Mouse (Mus musculus): ENCODE measurements around the gene Klf15. TPM values are rescaled to one million over a fixed set of nuclear protein-coding genes. Genes with fewer than 3 reads are reported as not detected.

The Klf15 gene
- polyA plus RNA-seq, 1 experiment from 2014 or later = 5.3 TPM

DNA sequence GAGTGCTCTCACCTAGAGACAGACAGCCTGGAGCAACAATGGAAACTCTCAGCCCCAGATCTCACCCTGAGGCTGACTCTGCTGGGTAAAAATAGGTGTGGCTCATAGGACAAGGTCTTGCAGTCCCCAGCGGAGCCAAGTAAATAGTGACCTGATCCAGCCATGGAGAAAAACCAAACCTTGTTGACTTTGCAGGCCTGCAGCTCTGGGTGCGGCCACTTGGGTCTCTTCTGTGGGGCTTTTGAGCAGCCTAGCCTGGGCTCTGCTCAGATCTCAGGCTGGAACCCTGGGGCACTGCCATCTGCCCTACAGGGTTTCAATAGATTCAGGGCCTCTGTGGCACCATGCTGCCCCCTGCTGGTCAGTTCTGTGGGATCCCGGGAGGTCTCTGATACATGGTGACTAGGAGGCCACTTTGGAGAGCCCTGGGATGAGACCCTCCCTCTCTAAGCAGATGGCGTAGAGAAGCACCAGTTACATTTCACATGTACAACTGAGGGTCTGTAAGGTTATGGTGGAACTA lies 52.6 kb downstream of the Klf15 start:
- H3K36me3 ChIP-seq = no peaks in the 10 kb centered on the region
- no peaks in the 10 kb centered on the region for H3K27me3 ChIP-seq
- no peaks in the 10 kb centered on the region for H3K4me1 ChIP-seq
- no peak overlapping the region for H3K9ac ChIP-seq (replicated peaks)
- no peaks in the 10 kb centered on the region for H3K9me3 ChIP-seq
- H3K4me3 ChIP-seq = no peak overlapping the region
- no peak overlapping the region for H3K27ac ChIP-seq (replicated peaks)
- WGBS = 44% methylated on average over 4 of the region's 4 CpGs
- peak; percentile 63 for ATAC-seq (ENCODE audit: low FRiP score, low read depth)
- H3K4me2 ChIP-seq (replicated peaks) = no peak overlapping the region

DNA sequence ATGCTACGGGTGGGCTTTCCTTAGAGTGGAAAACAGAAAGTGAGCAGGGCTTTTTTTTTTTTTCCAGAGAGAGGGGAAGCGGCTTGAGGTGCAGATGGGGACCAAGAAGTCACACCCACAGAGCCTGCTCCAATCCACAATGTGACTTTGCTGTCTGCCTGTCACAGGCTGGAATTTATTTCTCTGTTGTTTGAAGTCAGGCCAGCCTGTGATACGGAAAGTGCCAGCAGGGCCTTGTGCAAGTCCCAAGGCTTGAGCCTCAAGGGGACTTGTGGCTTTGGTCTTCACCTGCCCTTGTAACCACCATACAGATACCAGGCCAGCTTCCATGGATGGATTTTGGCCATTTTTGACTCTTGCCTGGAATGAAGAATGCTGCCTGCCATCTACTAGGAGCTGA lies 56.5 kb downstream of the Klf15 start:
- H3K4me3 ChIP-seq = no peak overlapping the region
- no peak overlapping the region for H3K9ac ChIP-seq (replicated peaks)
- H3K4me2 ChIP-seq (replicated peaks) = no peak overlapping the region
- 80% methylated on average over 3 of the region's 3 CpGs for WGBS
- no peaks in the 10 kb centered on the region for H3K9me3 ChIP-seq
- ATAC-seq (ENCODE audit: low FRiP score, low read depth) = no peak
- H3K27ac ChIP-seq (replicated peaks) = no peak overlapping the region
- no peaks in the 10 kb centered on the region for H3K36me3 ChIP-seq
- no peaks in the 10 kb centered on the region for H3K4me1 ChIP-seq
- no peaks in the 10 kb centered on the region for H3K27me3 ChIP-seq

DNA sequence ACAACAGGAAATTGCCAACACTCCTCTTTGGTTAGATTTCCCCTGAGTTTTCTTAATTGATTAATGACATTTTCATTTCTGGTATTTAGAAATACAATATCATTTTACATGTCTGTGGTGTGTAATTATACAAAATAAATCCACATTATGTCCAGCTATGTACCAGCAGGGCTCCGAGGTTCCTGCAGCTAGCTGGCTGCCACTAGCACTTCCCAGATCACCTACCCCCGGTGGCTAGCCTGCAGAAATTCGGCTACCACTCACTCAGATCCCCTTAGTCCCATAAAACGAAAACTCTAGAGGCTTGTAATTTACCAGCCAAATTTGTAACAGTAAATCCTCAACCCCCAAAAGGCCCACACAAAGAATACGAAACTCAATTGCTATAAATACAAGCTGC lies 57.0 kb downstream of the Klf15 start:
- 65% methylated on average over 5 of the region's 5 CpGs for WGBS
- Histone ChIP-seq H3K27ac (replicated peaks) (no peak overlapping the region), H3K36me3 (no peaks in the 10 kb centered on the region), H3K4me2 (replicated peaks) (no peak overlapping the region), H3K4me3 (no peak overlapping the region), H3K4me1 (no peaks in the 10 kb centered on the region), H3K9ac (replicated peaks) (no peak overlapping the region), H3K27me3 (no peaks in the 10 kb centered on the region), H3K9me3 (no peaks in the 10 kb centered on the region)
- no peak for ATAC-seq (ENCODE audit: low FRiP score, low read depth)

Other genes starting within 250 kb of the Klf15 start
- gene Vmn1r53, start 238.1 kb upstream of the Klf15 start, polyA plus RNA-seq (2016; fragmentation: Nextera tagmentation; extraction: Ambion mirVana) = not detected in 2 replicates
- not detected in 2 replicates for gene Vmn1r54, start 216.3 kb upstream of the Klf15 start, polyA plus RNA-seq (2016; fragmentation: Nextera tagmentation; extraction: Ambion mirVana)
- not detected in 2 replicates for gene BC048671, start 161.4 kb upstream of the Klf15 start, polyA plus RNA-seq (2016; fragmentation: Nextera tagmentation; extraction: Ambion mirVana)
- not detected in 2 replicates for gene Chst13, start 137.4 kb upstream of the Klf15 start, polyA plus RNA-seq (2016; fragmentation: Nextera tagmentation; extraction: Ambion mirVana)
- not detected in 2 replicates for gene Uroc1, start 129.3 kb upstream of the Klf15 start, polyA plus RNA-seq (2016; fragmentation: Nextera tagmentation; extraction: Ambion mirVana)
- gene Zxdc, start 93.1 kb upstream of the Klf15 start, polyA plus RNA-seq (2016; fragmentation: Nextera tagmentation; extraction: Ambion mirVana) = 14.1 and 16.2 TPM in 2 replicates
- 3.5 and 4.3 TPM in 2 replicates for gene Cfap100, start 33.8 kb upstream of the Klf15 start, polyA plus RNA-seq (2016; fragmentation: Nextera tagmentation; extraction: Ambion mirVana)
- 8.8 and 11.6 TPM in 2 replicates for gene Aldh1l1, start 23.9 kb downstream of the Klf15 start, polyA plus RNA-seq (2016; fragmentation: Nextera tagmentation; extraction: Ambion mirVana)
- gene Slc41a3, start 142.1 kb downstream of the Klf15 start, polyA plus RNA-seq (2016; fragmentation: Nextera tagmentation; extraction: Ambion mirVana) = 2.5 and 3.1 TPM in 2 replicates